Mouse (Mus musculus): Measurements from ENCODE around the gene Rapgef5.
A peak's percentile ranks its signal among the peaks of the same experiment; 100 is the strongest.

The Rapgef5 gene

GRCm38 (mm10) chr12:117605966-117606365 is 89.7 kb downstream of the Rapgef5 start:
- DNase-seq (ENCODE audit: low read depth, low spot score), result no peak

- no peak for DNase-seq (ENCODE audit: low read depth, low spot score)
Measured at GRCm38 (mm10) chr12:117612715-117613114, 96.4 kb downstream of the Rapgef5 start.

GRCm38 (mm10) chr12:117619523-117620023 is 103.3 kb downstream of the Rapgef5 start:
- no peak for DNase-seq (ENCODE audit: low read depth, low spot score)

- DNase-seq (ENCODE audit: low read depth, low spot score), result no peak
Measured at GRCm38 (mm10) chr12:117622972-117623371, 106.7 kb downstream of the Rapgef5 start.

- DNase-seq (ENCODE audit: low read depth, low spot score), result no peak
Measured at GRCm38 (mm10) chr12:117627311-117627710, 111.0 kb downstream of the Rapgef5 start.

GRCm38 (mm10) chr12:117628321-117629093 is 112.2 kb downstream of the Rapgef5 start:
- DNase-seq (ENCODE audit: low read depth, low spot score), result peak; percentile 4

- no peak for DNase-seq (ENCODE audit: low read depth, low spot score)
Measured at GRCm38 (mm10) chr12:117632133-117632532, 115.9 kb downstream of the Rapgef5 start.

GRCm38 (mm10) chr12:117636139-117636772 is 120.0 kb downstream of the Rapgef5 start:
- DNase-seq (ENCODE audit: low read depth, low spot score), result no peak

GRCm38 (mm10) chr12:117636969-117637368 is 120.7 kb downstream of the Rapgef5 start:
- no peak for DNase-seq (ENCODE audit: low read depth, low spot score)

- DNase-seq (ENCODE audit: low read depth, low spot score), result peak; percentile 24
Measured at GRCm38 (mm10) chr12:117638833-117639232, 122.6 kb downstream of the Rapgef5 start.

- DNase-seq (ENCODE audit: low read depth, low spot score), result peak; percentile 6
Measured at GRCm38 (mm10) chr12:117639356-117640121, 123.3 kb downstream of the Rapgef5 start.

GRCm38 (mm10) chr12:117642512-117642911 is 126.2 kb downstream of the Rapgef5 start:
- DNase-seq (ENCODE audit: low read depth, low spot score), result no peak

- no peak for DNase-seq (ENCODE audit: low read depth, low spot score)
Measured at GRCm38 (mm10) chr12:117645771-117646170, 129.5 kb downstream of the Rapgef5 start.

- DNase-seq (ENCODE audit: low read depth, low spot score), result no peak
Measured at GRCm38 (mm10) chr12:117653920-117654472, 137.7 kb downstream of the Rapgef5 start.

GRCm38 (mm10) chr12:117656935-117657334 is 140.7 kb downstream of the Rapgef5 start:
- no peak for DNase-seq (ENCODE audit: low read depth, low spot score)

- DNase-seq (ENCODE audit: low read depth, low spot score), result no peak
Measured at GRCm38 (mm10) chr12:117657766-117658165, 141.5 kb downstream of the Rapgef5 start.

- DNase-seq (ENCODE audit: low read depth, low spot score), result no peak
Measured at GRCm38 (mm10) chr12:117658821-117659220, 142.5 kb downstream of the Rapgef5 start.

GRCm38 (mm10) chr12:117660361-117660760 is 144.1 kb downstream of the Rapgef5 start:
- no peak for DNase-seq (ENCODE audit: low read depth, low spot score)

GRCm38 (mm10) chr12:117661871-117662270 is 145.6 kb downstream of the Rapgef5 start:
- DNase-seq (ENCODE audit: low read depth, low spot score), result no peak

- DNase-seq (ENCODE audit: low read depth, low spot score), result no peak
Measured at GRCm38 (mm10) chr12:117663637-117664036, 147.4 kb downstream of the Rapgef5 start.

- no peak for DNase-seq (ENCODE audit: low read depth, low spot score)
Measured at GRCm38 (mm10) chr12:117664644-117665043, 148.4 kb downstream of the Rapgef5 start.

- DNase-seq (ENCODE audit: low read depth, low spot score), result no peak
Measured at GRCm38 (mm10) chr12:117666391-117666790, 150.1 kb downstream of the Rapgef5 start.

All from CD4-positive, CD25-positive, alpha-beta regulatory T cell, adult 2 months (primary cell).